Mouse (Mus musculus) thymus, adult 2 months (tissue): ENCODE data around the gene Shroom1. TPM values are rescaled to one million over a fixed set of nuclear protein-coding genes. Genes with fewer than 3 reads are reported as not detected.
A peak's percentile ranks its signal among the peaks of the same experiment; 100 is the strongest.

Source experiments
- DNase-seq: peaks from one replicate; pipeline ENCODE4 v3.0.0; 2021
- H3K27ac ChIP-seq: fragments of 200-500 bp; 2 replicates; pipeline ENCODE4 v1.5.1; 2012; ENCODE audit warnings: low read length, control low read depth; ENCODE audit not compliant: control insufficient read depth, insufficient read depth
- H3K27me3 ChIP-seq: fragments of 200-500 bp; 2 replicates; pipeline ENCODE4 v1.6.1; 2012; ENCODE audit warnings: mild to moderate bottlenecking, low read length, moderate library complexity, mixed read lengths; ENCODE audit not compliant: control insufficient read depth, insufficient read depth
- H3K36me3 ChIP-seq: fragments of 200-500 bp; 2 replicates; pipeline ENCODE4 v1.6.1; 2012; ENCODE audit warnings: mild to moderate bottlenecking, low read length, moderate library complexity; ENCODE audit not compliant: control insufficient read depth, insufficient read depth
- H3K4me1 ChIP-seq: fragments of 200-500 bp; replicated peaks from 2 replicates; pipeline ENCODE4 v1.6.1; 2012; ENCODE audit warnings: low read length; ENCODE audit not compliant: control insufficient read depth, insufficient read depth
- H3K4me3 ChIP-seq: fragments of 200-500 bp; 2 replicates; pipeline ENCODE4 v1.5.1; 2012; ENCODE audit warnings: mild to moderate bottlenecking, low read length, control low read depth, moderate library complexity; ENCODE audit not compliant: control insufficient read depth, insufficient read depth
- CTCF ChIP-seq: fragments of 200-500 bp; IDR thresholded peaks from 2 replicates; pipeline ENCODE4 v1.5.1; 2012; ENCODE audit warnings: mild to moderate bottlenecking, control low read depth, low read length, moderate library complexity, borderline replicate concordance; ENCODE audit not compliant: control insufficient read depth, poor library complexity, insufficient read depth; ENCODE audit errors: extremely low read depth
- POLR2A ChIP-seq: fragments of 200-500 bp; IDR thresholded peaks from 2 replicates; pipeline ENCODE4 v1.6.1; 2012; ENCODE audit warnings: mild to moderate bottlenecking, low read length, control low read depth, moderate library complexity; ENCODE audit not compliant: control insufficient read depth, poor library complexity, insufficient read depth; ENCODE audit errors: extremely low read depth
- WGBS: fragments of 180-500 bp; shearing (Covaris S2); methylation state at CpG from one replicate; pipeline ENCODE4 v1.1.7; 2018; 5-methylcytosine and 5-hydroxymethylcytosine counted together
- polyA plus RNA-seq: library from polyadenylated mRNA; depleted of rRNA; stranded (reverse); fragments of >200 nt; gene quantifications from 2 replicates; pipeline ENCODE4 v1.2.3, GENCODE M21; 2012; rRNA removed

Shroom1 gene
- 0.70 and 0.75 TPM in 2 replicates for polyA plus RNA-seq

DNA sequence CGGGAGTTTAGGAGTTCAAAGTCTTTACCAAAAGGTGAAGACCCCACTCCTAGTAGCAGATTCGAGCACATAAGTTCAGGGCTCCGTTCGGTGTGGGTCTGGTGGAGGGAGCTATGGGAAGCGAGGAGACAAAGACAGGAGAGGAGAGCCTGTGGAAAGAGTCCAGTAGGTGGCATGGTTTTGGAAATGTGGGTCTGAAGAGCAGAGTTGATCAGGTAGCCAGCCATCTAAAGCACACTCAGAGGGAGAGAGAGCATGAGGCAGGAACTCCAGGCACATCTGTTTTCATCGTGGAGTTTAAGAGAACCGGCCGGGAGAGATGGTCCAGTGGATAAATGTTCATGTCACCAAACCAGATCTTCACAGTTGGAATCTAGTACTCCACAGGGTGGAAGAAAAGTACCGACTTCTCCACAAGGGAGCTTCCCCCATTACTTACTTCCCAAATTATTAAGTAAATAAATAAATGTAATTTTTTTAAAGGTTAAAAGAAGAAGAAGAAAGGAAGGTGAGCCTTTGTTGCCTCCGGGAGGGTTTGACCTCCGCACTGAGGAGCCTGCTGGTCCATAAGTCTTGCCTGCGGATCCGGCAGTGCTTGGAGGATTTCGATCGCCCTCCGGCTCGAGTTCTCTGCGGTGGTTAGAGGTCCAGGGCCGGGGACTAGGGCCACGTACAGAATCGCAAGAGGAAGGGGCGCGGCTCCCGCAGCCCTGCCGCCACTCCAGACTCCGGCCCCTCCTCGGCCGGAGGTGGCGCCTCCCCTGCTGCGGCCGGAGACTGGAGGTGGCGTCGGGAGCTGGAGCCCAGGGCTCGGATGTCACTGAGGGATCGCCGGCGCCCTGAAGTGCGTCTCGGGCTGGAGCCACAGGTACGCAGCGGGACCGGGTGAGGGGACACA is at the start of gene Shroom1, which contains the start of gene Gm10447:
TSS of gene Shroom1 (plus strand) at position 732 of the 898 bp plus-strand sequence.
TSS of gene Gm10447 (minus strand) at position 637 of the 898 bp plus-strand sequence.
- H3K27me3 ChIP-seq, result peaks cover 11% of the 10 kb centered on the region
- H3K4me3 ChIP-seq, result 0 out of 2 replicates have a peak within 1 kb of the TSS, but pooled peaks have one; percentile 11
- 8% methylated on average over 42 of the region's 42 CpGs for WGBS
- no peak within 1 kb of the TSS for H3K27ac ChIP-seq
- no peak for DNase-seq
- TF ChIP-seq CTCF (peak; percentile 34; the same call in 1 of the 2 replicates), POLR2A (no peak)
- H3K4me1 ChIP-seq, result 0 out of 2 replicates have a peak, but pooled peaks cover 3% of the 10 kb centered on the region
- H3K36me3 ChIP-seq, result no peaks in the 10 kb centered on the region

DNA sequence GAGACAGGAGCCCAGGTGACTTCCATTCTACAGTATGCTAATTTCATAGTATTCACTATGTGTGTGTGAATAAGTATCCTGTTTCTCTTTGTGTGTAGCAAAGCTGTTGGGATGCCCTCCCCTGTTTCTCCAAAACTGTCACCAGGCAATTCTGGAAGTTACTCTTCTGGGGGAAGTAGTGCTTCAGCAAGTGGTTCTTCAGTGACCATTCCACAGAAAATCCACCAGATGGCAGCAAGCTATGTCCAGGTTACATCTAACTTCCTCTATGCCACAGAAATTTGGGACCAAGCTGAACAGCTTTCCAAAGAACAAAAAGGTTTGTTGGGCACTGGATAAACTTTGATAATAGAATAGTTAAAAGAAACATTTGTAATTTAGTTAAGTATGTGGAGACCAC is 45.3 kb upstream of the Shroom1 start:
- Histone ChIP-seq H3K4me1 (no peaks in the 10 kb centered on the region), H3K4me3 (no peak overlapping the region), H3K27ac (no peak overlapping the region), H3K27me3 (no peaks in the 10 kb centered on the region), H3K36me3 (peaks cover 91% of the 10 kb centered on the region)
- TF ChIP-seq POLR2A, result no peak
- no peak for DNase-seq

DNA sequence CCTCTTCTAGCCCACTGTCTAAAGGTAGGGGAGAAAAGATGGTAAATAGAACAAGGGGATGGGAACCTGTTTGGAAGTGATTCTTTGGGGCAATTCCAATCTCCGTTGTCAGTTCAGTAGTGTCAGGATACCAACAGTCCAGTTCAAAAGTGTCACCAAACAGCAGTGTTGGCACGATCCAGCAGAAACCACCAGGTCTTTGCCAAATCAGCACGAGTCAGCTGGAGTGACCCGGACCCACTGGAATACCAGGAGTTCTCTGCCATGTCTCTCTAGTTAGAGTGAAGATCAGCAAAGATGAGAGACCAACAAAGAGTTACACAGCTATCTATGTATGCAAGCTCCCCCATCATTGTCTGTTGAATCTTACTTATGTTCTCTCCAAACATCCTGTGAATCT is 43.1 kb upstream of the Shroom1 start:
- Histone ChIP-seq H3K27ac (no peak overlapping the region), H3K27me3 (no peaks in the 10 kb centered on the region), H3K4me3 (no peak overlapping the region), H3K36me3 (peaks cover 82% of the 10 kb centered on the region), H3K4me1 (no peaks in the 10 kb centered on the region)
- no peak for DNase-seq
- TF ChIP-seq CTCF (no peak), POLR2A (no peak)
- 96% methylated on average over 4 of the region's 4 CpGs for WGBS

DNA sequence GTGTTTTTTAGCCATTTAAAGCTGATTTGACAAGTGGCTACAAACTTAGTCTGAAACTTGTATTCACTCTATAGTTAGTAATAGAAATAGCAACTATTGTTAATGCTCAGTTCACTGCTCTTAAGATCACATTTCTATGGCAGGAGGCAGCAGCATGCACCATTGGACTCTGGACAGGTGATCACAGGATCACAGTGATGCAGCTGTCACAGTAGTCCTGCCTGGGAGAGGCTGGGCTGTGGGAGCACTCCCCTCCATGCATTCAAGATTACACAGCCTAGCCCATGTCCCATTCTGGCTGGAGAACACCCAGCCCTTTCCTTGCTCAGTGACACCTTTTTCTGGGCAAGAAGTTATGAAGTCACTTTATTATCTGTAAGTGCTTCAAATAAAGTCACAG is 39.0 kb upstream of the Shroom1 start:
- TF ChIP-seq CTCF (no peak), POLR2A (no peak)
- no peaks in the 10 kb centered on the region for H3K4me1 ChIP-seq
- no peak overlapping the region for H3K4me3 ChIP-seq
- H3K27ac ChIP-seq, result no peak overlapping the region
- no peak for DNase-seq
- H3K36me3 ChIP-seq, result peaks cover 41% of the 10 kb centered on the region
- no peaks in the 10 kb centered on the region for H3K27me3 ChIP-seq

DNA sequence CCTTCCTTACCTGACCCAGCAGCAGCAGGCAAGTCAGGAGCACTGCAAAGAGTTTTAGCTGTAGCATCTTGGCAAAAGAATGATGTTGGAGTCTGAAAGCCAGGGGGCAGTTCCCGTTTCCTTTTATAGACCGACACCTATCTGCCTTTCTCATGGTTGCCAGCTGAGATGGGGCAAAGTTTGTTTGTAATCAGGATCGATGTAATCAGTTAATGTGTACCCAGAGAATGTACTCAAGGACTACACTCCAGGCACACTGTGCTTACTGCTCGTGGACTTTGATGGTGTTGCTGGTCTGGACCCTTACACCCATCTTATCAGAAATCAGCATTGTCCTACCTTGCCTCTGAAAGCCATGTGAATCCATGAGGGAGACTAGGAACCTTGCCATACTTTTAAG is 34.0 kb upstream of the Shroom1 start, which contains the start of gene Leap2:
TSS of gene Leap2 (minus strand) at position 135 of the 400 bp plus-strand sequence.
- TF ChIP-seq POLR2A, result no peak
- no peak for TF ChIP-seq CTCF
- H3K4me3 ChIP-seq, result no peak within 1 kb of the TSS
- H3K27ac ChIP-seq, result no peak within 1 kb of the TSS
- WGBS, result 96% methylated on average over 4 of the region's 4 CpGs
- H3K27me3 ChIP-seq, result no peaks in the 10 kb centered on the region
- H3K36me3 ChIP-seq, result no peaks in the 10 kb centered on the region; the same call in 1 of the 2 replicates
- H3K4me1 ChIP-seq, result no peaks in the 10 kb centered on the region
- DNase-seq, result no peak

DNA sequence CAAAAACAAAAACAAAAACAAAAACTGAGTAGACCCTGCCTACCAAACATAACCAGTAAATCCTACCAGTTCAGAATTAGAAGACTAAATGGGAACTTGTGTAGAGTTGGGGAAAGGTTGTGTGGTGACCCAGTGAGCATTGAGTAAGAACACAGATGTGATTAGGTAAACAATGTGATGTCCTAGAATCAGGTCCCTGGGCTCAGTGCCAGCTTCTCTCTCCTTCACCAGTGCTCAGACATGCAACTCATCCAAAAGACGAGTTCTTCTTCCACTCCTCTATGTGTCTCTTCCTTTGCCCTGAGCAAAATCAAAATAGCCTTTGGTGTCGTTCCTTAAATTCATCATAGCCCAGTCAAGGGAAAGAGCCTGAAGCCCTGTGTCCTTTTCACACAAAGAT is 32.2 kb upstream of the Shroom1 start:
- no peak for DNase-seq

More for the DNA sequence above, 32.2 kb upstream of the Shroom1 start:
- H3K36me3 ChIP-seq, result no peaks in the 10 kb centered on the region
- WGBS, result 87% methylated on average over 2 of the region's 2 CpGs
- TF ChIP-seq CTCF, result no peak
- no peak for TF ChIP-seq POLR2A
- no peaks in the 10 kb centered on the region for H3K27me3 ChIP-seq
- H3K27ac ChIP-seq, result no peak overlapping the region
- H3K4me1 ChIP-seq, result peaks cover 3% of the 10 kb centered on the region
- no peak overlapping the region for H3K4me3 ChIP-seq
